Mouse (Mus musculus) liver, embryonic 12.5 days (tissue): ENCODE data around the gene Wdr81. TPM values are rescaled to one million over a fixed set of nuclear protein-coding genes. Genes with fewer than 3 reads are reported as not detected.

ENCODE experiments used
- ATAC-seq: fragments of 200-750 bp; cut with Nextera tagmentation; 2 replicates; pipeline ENCODE4 v1.8.0; 2017; ENCODE audit warnings: moderate number of reproducible peaks, mild to moderate bottlenecking, moderate library complexity
- H3K27ac ChIP-seq: fragments of 300-500 bp; sonication (generic); 2 replicates; pipeline ENCODE4 v1.5.1; 2016; ENCODE audit warnings: mild to moderate bottlenecking
- H3K27me3 ChIP-seq: fragments of 300-500 bp; sonication (generic); replicated peaks from 2 replicates; pipeline ENCODE4 v1.6.1; 2016; ENCODE audit warnings: mild to moderate bottlenecking, moderate library complexity
- H3K36me3 ChIP-seq: fragments of 300-500 bp; sonication (generic); 2 replicates; pipeline ENCODE4 v1.6.1; 2016; ENCODE audit warnings: mild to moderate bottlenecking, moderate library complexity
- H3K4me1 ChIP-seq: fragments of 300-500 bp; sonication (generic); 2 replicates; pipeline ENCODE4 v1.6.1; 2016
- H3K4me2 ChIP-seq: fragments of 300-500 bp; sonication (generic); 2 replicates; pipeline ENCODE4 v1.6.1; 2016; ENCODE audit warnings: mild to moderate bottlenecking, moderate library complexity
- H3K4me3 ChIP-seq: fragments of 300-500 bp; sonication (generic); 2 replicates; pipeline ENCODE4 v1.5.1; 2016; ENCODE audit warnings: mild to moderate bottlenecking, moderate library complexity
- H3K9ac ChIP-seq: fragments of 300-500 bp; sonication (generic); 2 replicates; pipeline ENCODE4 v1.6.1; 2016; ENCODE audit warnings: mild to moderate bottlenecking, moderate library complexity
- H3K9me3 ChIP-seq: fragments of 300-500 bp; sonication (generic); replicated peaks from 2 replicates; pipeline ENCODE4 v1.6.1; 2016; ENCODE audit warnings: mild to moderate bottlenecking, moderate library complexity
- WGBS: fragments of 180-500 bp; shearing (Covaris S2); methylation state at CpG from one replicate; pipeline ENCODE4 v1.1.7; 2016; ENCODE audit not compliant: insufficient replicate concordance; 5-methylcytosine and 5-hydroxymethylcytosine counted together
- polyA plus RNA-seq: library from polyadenylated mRNA; unstranded; fragments of >200 nt; fragmentation: Nextera tagmentation; extraction: Ambion mirVana; gene quantifications from 2 replicates; pipeline ENCODE4 v1.2.1, GENCODE M21; 2016

Wdr81 gene
- polyA plus RNA-seq, result 24.8 and 25.0 TPM in 2 replicates

GRCm38 (mm10) chr11:75453991-75454930 lies at the start of gene Wdr81:
Gene Wdr81, minus strand, starts transcription at chr11:75454717.
- H3K27ac ChIP-seq, result peak within 1 kb of the TSS; percentile 66
- no peaks in the 10 kb centered on the region for H3K27me3 ChIP-seq
- H3K9me3 ChIP-seq, result no peaks in the 10 kb centered on the region
- H3K36me3 ChIP-seq, result peaks cover 34% of the 10 kb centered on the region
- peaks cover 92% of the 10 kb centered on the region for H3K4me1 ChIP-seq
- H3K4me3 ChIP-seq, result peak within 1 kb of the TSS; percentile 73
- peak; percentile 79 for ATAC-seq
- 3% methylated on average over 56 of the region's 56 CpGs for WGBS
- peak within 1 kb of the TSS; percentile 85 for H3K9ac ChIP-seq
- peak within 1 kb of the TSS; percentile 100 for H3K4me2 ChIP-seq

- Histone ChIP-seq H3K4me2 (no peak overlapping the region), H3K4me3 (no peak overlapping the region), H3K4me1 (no peaks in the 10 kb centered on the region), H3K9ac (no peak overlapping the region), H3K27ac (no peak overlapping the region), H3K36me3 (peaks cover 100% of the 10 kb centered on the region), H3K9me3 (no peaks in the 10 kb centered on the region), H3K27me3 (no peaks in the 10 kb centered on the region)
- 68% methylated on average over 1 of the region's 1 CpGs for WGBS
- no peak for ATAC-seq
These were observed 43.6 kb upstream of the Wdr81 start for GRCm38 (mm10) chr11:75498126-75498525.

- Histone ChIP-seq H3K9ac (no peak overlapping the region), H3K4me3 (no peak overlapping the region), H3K4me1 (no peaks in the 10 kb centered on the region), H3K36me3 (peaks cover 100% of the 10 kb centered on the region), H3K9me3 (no peaks in the 10 kb centered on the region), H3K27me3 (no peaks in the 10 kb centered on the region), H3K27ac (no peak overlapping the region), H3K4me2 (no peak overlapping the region)
- ATAC-seq, result no peak
- 81% methylated on average over 10 of the region's 10 CpGs for WGBS
These were observed 40.0 kb upstream of the Wdr81 start for GRCm38 (mm10) chr11:75494296-75495049.

- Histone ChIP-seq H3K9ac (peak overlapping the region; percentile 95), H3K27me3 (0 out of 2 replicates have a peak, but pooled peaks cover 3% of the 10 kb centered on the region), H3K9me3 (no peaks in the 10 kb centered on the region), H3K36me3 (peaks cover 45% of the 10 kb centered on the region), H3K4me1 (peaks cover 22% of the 10 kb centered on the region), H3K4me2 (peak overlapping the region; percentile 81), H3K4me3 (peak overlapping the region; percentile 96), H3K27ac (no peak overlapping the region)
- WGBS, result 18% methylated on average over 6 of the region's 6 CpGs
- ATAC-seq, result no peak
These were observed 33.0 kb upstream of the Wdr81 start for GRCm38 (mm10) chr11:75487496-75487895.

DNA sequence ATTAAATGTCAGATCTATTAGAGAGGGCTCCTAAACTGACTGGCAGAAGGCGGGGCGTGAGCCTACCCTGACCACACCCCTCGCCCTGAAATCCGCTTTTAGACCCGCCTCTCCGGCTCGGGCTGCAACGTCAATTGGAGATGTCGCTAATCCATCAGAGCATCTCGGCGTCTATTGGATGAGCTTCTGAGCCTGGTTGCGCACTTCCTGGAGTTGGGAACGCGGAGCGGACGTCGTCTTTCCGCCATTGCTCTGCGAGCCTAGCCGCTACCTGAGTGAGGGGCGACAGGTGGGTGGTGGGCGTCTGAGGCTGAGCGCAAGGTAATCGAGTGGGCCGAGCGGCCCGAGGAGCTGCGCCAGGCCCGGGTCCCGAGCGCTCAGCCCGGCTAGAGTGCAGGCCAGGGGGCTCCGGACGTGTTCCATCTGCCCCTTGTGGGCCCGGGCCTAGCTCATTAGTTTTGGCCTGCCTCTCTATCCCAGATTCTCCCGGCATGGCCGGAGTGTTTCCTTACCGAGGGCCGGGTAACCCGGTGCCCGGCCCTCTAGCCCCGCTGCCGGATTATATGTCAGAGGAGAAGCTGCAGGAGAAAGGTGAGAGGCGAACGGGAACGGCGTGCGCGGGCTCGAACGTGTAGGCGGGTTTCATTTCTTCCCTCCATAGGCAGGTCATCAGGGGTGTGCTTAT lies 32.2 kb upstream of the Wdr81 start, which contains the start of gene Prpf8:
Prpf8 (plus strand) TSS at position 216 of the 685 bp plus-strand sequence.
- H3K27ac ChIP-seq, result peak within 1 kb of the TSS; percentile 82
- peak within 1 kb of the TSS; percentile 81 for H3K4me2 ChIP-seq
- ATAC-seq, result peak; percentile 99
- peaks cover 22% of the 10 kb centered on the region for H3K4me1 ChIP-seq
- H3K27me3 ChIP-seq, result 0 out of 2 replicates have a peak, but pooled peaks cover 3% of the 10 kb centered on the region
- H3K36me3 ChIP-seq, result peaks cover 37% of the 10 kb centered on the region
- H3K9me3 ChIP-seq, result no peaks in the 10 kb centered on the region
- peak within 1 kb of the TSS; percentile 95 for H3K9ac ChIP-seq
- peak within 1 kb of the TSS; percentile 96 for H3K4me3 ChIP-seq
- WGBS, result 0% methylated on average over 52 of the region's 52 CpGs

DNA sequence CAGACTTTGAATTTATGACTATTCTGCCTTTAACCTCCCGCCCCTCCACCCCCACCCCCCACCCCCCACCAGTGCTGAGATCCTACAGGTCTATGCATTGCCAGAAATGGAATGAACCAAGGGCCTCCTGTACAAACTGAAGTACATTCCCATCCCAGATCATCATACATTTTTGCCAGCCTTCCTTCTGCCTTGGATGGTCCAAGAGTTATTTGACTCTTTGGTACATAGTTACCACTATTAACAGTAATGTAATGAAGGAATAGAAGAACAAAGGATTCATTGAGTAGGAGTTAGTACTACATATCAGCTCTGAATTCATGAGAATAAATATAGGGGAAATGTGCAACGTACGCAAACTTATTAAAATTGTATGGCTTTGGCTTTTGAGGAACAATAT lies 31.7 kb upstream of the Wdr81 start:
- Histone ChIP-seq H3K36me3 (peaks cover 32% of the 10 kb centered on the region), H3K27me3 (0 out of 2 replicates have a peak, but pooled peaks cover 3% of the 10 kb centered on the region), H3K4me1 (peaks cover 22% of the 10 kb centered on the region), H3K4me3 (peak overlapping the region; percentile 96; the same call in 1 of the 2 replicates), H3K9me3 (no peaks in the 10 kb centered on the region), H3K4me2 (peak overlapping the region; percentile 52), H3K27ac (no peak overlapping the region), H3K9ac (0 out of 2 replicates have a peak overlapping the region, but pooled peaks have one; percentile 9)
- peak; percentile 6; the same call in 1 of the 2 replicates for ATAC-seq
- WGBS, result 23% methylated on average over 3 of the region's 3 CpGs

GRCm38 (mm10) chr11:75473376-75473775 lies 18.9 kb upstream of the Wdr81 start:
- Histone ChIP-seq H3K27me3 (peaks cover 4% of the 10 kb centered on the region; the same call in 1 of the 2 replicates), H3K4me3 (no peak overlapping the region), H3K9me3 (no peaks in the 10 kb centered on the region), H3K36me3 (no peaks in the 10 kb centered on the region), H3K27ac (0 out of 2 replicates have a peak overlapping the region, but pooled peaks have one; percentile 34), H3K9ac (no peak overlapping the region), H3K4me2 (no peak overlapping the region), H3K4me1 (peaks cover 33% of the 10 kb centered on the region)
- ATAC-seq, result no peak
- WGBS, result 63% methylated on average over 7 of the region's 7 CpGs

DNA sequence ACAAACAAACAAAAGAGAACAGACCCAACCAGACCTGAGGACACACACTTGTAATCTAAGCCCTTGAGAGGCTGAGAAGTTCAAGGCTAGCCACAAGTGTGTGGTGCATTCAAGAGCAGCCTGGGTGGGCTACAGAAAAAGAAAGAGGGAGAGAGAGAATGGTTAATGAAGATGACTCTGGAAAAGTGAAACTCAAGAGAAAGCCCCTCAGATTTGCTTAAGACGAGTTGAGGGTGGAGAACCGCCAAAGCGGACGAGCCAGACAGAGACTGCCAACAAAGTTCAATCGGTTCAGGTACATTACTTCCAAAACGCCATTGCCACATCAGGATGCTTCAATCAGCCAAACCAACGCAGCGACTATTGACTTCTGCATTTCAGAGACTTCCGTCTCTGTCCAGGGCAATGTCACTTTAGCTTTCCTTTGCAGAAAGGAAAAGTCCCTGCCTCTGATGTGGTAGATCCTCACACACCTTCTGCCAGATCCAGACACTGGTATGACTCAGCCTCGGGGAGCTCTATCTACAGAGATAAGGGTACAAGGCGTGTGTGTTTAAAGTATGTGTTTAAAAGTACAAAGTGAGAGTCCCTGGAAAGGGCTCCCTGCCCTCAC lies 18.1 kb upstream of the Wdr81 start:
- H3K4me2 ChIP-seq, result peak overlapping the region; percentile 39
- peak overlapping the region; percentile 34; the same call in 1 of the 2 replicates for H3K27ac ChIP-seq
- ATAC-seq, result peak; percentile 69

DNA sequence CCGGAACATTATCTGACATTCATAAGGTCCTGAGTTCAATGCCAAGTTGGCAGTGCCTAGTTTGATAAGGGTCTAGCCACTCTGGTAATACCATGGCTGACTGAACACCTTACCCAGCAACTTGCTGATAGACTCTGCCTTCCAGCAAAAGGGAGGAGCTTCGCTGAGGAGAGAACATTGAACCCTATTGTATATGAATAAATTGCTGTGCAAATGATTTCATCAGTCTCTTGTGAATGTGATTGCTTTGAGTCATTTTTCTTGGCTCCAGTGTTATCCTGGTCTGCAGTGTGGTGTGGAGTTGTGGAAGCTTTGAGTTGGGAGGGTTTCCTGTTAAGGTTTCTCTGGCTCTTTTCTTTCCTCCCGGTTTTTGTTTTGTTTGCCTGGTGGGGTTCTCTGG lies 16.2 kb upstream of the Wdr81 start:
- H3K27me3 ChIP-seq, result no peaks in the 10 kb centered on the region
- H3K4me3 ChIP-seq, result no peak overlapping the region
- 78% methylated on average over 3 of the region's 3 CpGs for WGBS
- peaks cover 11% of the 10 kb centered on the region for H3K36me3 ChIP-seq
- H3K4me2 ChIP-seq, result no peak overlapping the region
- H3K9ac ChIP-seq, result no peak overlapping the region
- H3K27ac ChIP-seq, result no peak overlapping the region
- ATAC-seq, result no peak
- peaks cover 49% of the 10 kb centered on the region for H3K4me1 ChIP-seq
- H3K9me3 ChIP-seq, result no peaks in the 10 kb centered on the region

More for the DNA sequence above, 18.1 kb upstream of the Wdr81 start:
- 45% methylated on average over 11 of the region's 11 CpGs for WGBS
- Histone ChIP-seq H3K4me1 (peaks cover 41% of the 10 kb centered on the region), H3K36me3 (no peaks in the 10 kb centered on the region), H3K27me3 (no peaks in the 10 kb centered on the region; the same call in 1 of the 2 replicates), H3K9me3 (no peaks in the 10 kb centered on the region), H3K9ac (no peak overlapping the region), H3K4me3 (no peak overlapping the region)

DNA sequence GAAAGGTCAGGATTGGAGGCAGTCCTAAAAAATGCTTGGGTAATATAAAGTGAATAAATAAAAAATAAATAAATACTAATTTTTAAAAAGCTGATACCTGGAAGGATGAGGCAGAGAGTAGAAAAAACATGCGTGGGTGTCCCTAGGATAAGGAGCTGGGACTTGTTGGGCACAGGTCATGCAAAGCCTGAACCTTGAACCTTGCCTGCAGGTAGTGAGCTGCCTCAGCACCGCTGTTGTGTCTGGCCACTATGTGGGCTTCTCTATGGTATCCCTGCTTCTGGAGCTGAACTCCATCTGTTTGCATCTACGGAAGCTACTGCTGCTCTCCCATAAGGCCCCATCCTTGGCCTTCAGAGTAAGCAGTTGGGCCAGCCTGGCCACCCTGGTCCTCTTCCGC lies 14.7 kb upstream of the Wdr81 start:
- Histone ChIP-seq H3K27me3 (no peaks in the 10 kb centered on the region), H3K36me3 (peaks cover 25% of the 10 kb centered on the region), H3K27ac (peak overlapping the region; percentile 24; the same call in 1 of the 2 replicates), H3K9me3 (no peaks in the 10 kb centered on the region), H3K4me3 (no peak overlapping the region), H3K9ac (no peak overlapping the region), H3K4me2 (no peak overlapping the region), H3K4me1 (peaks cover 60% of the 10 kb centered on the region)
- 87% methylated on average over 4 of the region's 4 CpGs for WGBS
- ATAC-seq, result no peak

DNA sequence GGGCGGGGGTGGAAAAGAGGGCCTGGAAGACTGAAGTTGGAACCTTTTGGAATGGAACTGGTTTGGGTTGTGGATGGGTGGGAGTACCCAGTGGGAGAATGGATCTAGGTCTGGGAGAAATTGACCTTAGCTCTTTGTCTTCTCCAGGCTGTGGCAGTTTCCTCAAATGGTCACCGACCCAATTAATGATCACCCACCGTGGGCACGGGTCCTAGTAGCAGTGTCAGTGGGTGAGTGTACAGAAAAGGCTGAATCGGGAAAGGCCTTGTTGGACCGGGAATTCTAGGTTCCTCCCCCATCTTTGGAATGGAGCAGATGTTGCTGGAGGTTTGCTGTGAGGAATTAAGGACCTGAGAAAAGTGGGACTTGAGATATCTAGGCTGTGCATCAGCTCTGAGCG lies 13.9 kb upstream of the Wdr81 start:
- Histone ChIP-seq H3K27me3 (no peaks in the 10 kb centered on the region), H3K4me3 (peak overlapping the region; percentile 60), H3K9ac (peak overlapping the region; percentile 71), H3K4me2 (peak overlapping the region; percentile 84), H3K4me1 (peaks cover 66% of the 10 kb centered on the region), H3K27ac (peak overlapping the region; percentile 70; the same call in 1 of the 2 replicates), H3K9me3 (no peaks in the 10 kb centered on the region), H3K36me3 (peaks cover 34% of the 10 kb centered on the region)
- no peak for ATAC-seq
- 50% methylated on average over 7 of the region's 7 CpGs for WGBS
